Mouse (Mus musculus) CH12.LX (cell line): ENCODE measurements around the gene Olfr576.

Source experiments
- CTCF ChIP-seq, 2 experiments: IDR thresholded peaks in 1 of 2; conservative IDR thresholded peaks in 1 of 2; 2 replicates each; pipeline ENCODE4 v1.5.1; 2011 to 2012; ENCODE audit warnings: low read depth in 2 of 2, low read length in 2 of 2, improper control_type of control experiment in 1 of 2, inconsistent platforms in 1 of 2, mild to moderate bottlenecking in 1 of 2, moderate library complexity in 1 of 2
- E2F4 ChIP-seq: IDR thresholded peaks from 2 replicates; pipeline ENCODE4 v1.6.1; 2011; ENCODE audit warnings: low read depth, low read length, improper control_type of control experiment; ENCODE audit not compliant: insufficient replicate concordance
- MYC ChIP-seq: IDR thresholded peaks from 2 replicates; pipeline ENCODE4 v1.6.1; 2011; ENCODE audit warnings: low read depth, mild to moderate bottlenecking, improper control_type of control experiment, low read length
- POLR2A ChIP-seq: IDR thresholded peaks from 2 replicates; pipeline ENCODE4 v1.6.1; 2011; ENCODE audit warnings: low read depth, mild to moderate bottlenecking, improper control_type of control experiment, low read length
- RAD21 ChIP-seq: IDR thresholded peaks from 2 replicates; pipeline ENCODE4 v1.6.1; 2011; ENCODE audit warnings: low read depth, mild to moderate bottlenecking, low read length, improper control_type of control experiment, moderate library complexity
- TBP ChIP-seq: conservative IDR thresholded peaks from 2 replicates; pipeline ENCODE4 v1.6.1; 2011; ENCODE audit warnings: low read depth, low read length, improper control_type of control experiment
- USF1 ChIP-seq: IDR thresholded peaks from 2 replicates; pipeline ENCODE4 v1.6.1; 2014; ENCODE audit warnings: low read depth, mild to moderate bottlenecking, inconsistent platforms, low read length, improper control_type of control experiment
- ZC3H11A ChIP-seq: IDR thresholded peaks from 2 replicates; pipeline ENCODE4 v1.6.1; 2012; ENCODE audit warnings: low read depth, mild to moderate bottlenecking, inconsistent platforms, low read length, improper control_type of control experiment

DNA sequence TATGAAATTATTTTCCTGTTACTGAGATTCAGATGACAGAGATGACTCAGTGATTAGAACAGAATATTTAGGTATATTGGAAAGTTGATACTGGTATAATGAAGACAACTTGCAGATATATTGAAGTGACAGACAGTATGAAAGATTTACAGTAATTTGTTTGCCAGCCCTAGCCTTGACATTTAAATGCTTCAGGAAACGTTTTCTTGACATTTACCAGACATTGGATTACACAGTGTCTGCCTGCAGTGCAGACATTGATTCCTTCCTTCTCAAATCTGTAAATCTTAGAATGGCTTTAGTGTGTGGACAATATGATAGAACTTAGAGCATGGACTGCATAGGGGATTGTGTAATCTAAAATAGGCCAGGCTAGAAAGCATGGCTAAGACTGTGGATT, 47.2 kb upstream of the Olfr576 start:
- no peak for TF ChIP-seq CTCF (conservative IDR thresholded peaks at IDR 0.05 in 1 of 2, IDR thresholded peaks at IDR 0.05 in 1 of 2; ENCODE audit: low read depth in 2 of 2, low read length in 2 of 2)
- no peak for TF ChIP-seq MYC
- TF ChIP-seq TBP, result no peak
- no peak for TF ChIP-seq RAD21
- TF ChIP-seq POLR2A, result no peak
- TF ChIP-seq ZC3H11A, result no peak
- TF ChIP-seq USF1, result no peak
- no peak for TF ChIP-seq E2F4
